Mouse (Mus musculus): ENCODE data around the gene Lgi4. TPM values are rescaled to one million over a fixed set of nuclear protein-coding genes. Genes with fewer than 3 reads are reported as not detected.

Gene Lgi4
- polyA plus RNA-seq, 1 experiment from 2014 or later = 0.20 TPM

GRCm38 (mm10) chr7:31082831-31083588 is 23.9 kb downstream of the Lgi4 start:
- peak; percentile 52 for ATAC-seq
- DNase-seq (ENCODE audit: low spot score) = peak; percentile 43

GRCm38 (mm10) chr7:31084140-31084539 is 25.0 kb downstream of the Lgi4 start:
- no peaks in the 10 kb centered on the region for H3K36me3 ChIP-seq (ENCODE audit: insufficient read depth, low read length)
- H3K9ac ChIP-seq (replicated peaks; ENCODE audit: low read depth) = no peak overlapping the region
- DNase-seq (ENCODE audit: low spot score) = peak; percentile 21
- H3K27me3 ChIP-seq (replicated peaks; ENCODE audit: insufficient read depth, low read length) = no peaks in the 10 kb centered on the region
- H3K9me3 ChIP-seq (ENCODE audit: low read length) = no peaks in the 10 kb centered on the region
- peaks cover 4% of the 10 kb centered on the region; the same call in 1 of the 2 replicates for H3K4me1 ChIP-seq (ENCODE audit: insufficient read depth, low read depth, low read length)
- ATAC-seq = no peak
- no peak overlapping the region for H3K27ac ChIP-seq (ENCODE audit: low read length)
- no peak overlapping the region for H3K4me2 ChIP-seq (replicated peaks; ENCODE audit: low read depth, low read length)
- 40% methylated on average over 9 of the region's 9 CpGs for WGBS
- no peak overlapping the region for H3K4me3 ChIP-seq (ENCODE audit: low read depth, low read length)
- no peak for TF ChIP-seq EP300 (IDR thresholded peaks at IDR 0.05)
- no peak for TF ChIP-seq CTCF (IDR thresholded peaks at IDR 0.05)

More at GRCm38 (mm10) chr7:31082831-31083588, 23.9 kb downstream of the Lgi4 start:
- Histone ChIP-seq H3K27me3 (replicated peaks; ENCODE audit: insufficient read depth, low read length) (no peaks in the 10 kb centered on the region), H3K4me2 (replicated peaks; ENCODE audit: low read depth, low read length) (no peak overlapping the region), H3K27ac (ENCODE audit: low read length) (no peak overlapping the region; the same call in 1 of the 2 replicates), H3K9ac (replicated peaks; ENCODE audit: low read depth) (no peak overlapping the region), H3K4me3 (ENCODE audit: low read depth, low read length) (no peak overlapping the region), H3K9me3 (ENCODE audit: low read length) (no peaks in the 10 kb centered on the region), H3K4me1 (ENCODE audit: insufficient read depth, low read depth, low read length) (peaks cover 4% of the 10 kb centered on the region; the same call in 1 of the 2 replicates), H3K36me3 (ENCODE audit: insufficient read depth, low read length) (no peaks in the 10 kb centered on the region)
- TF ChIP-seq CTCF (IDR thresholded peaks at IDR 0.05) = no peak
- TF ChIP-seq EP300 (IDR thresholded peaks at IDR 0.05) = no peak
- WGBS = 67% methylated on average over 13 of the region's 14 CpGs

DNA sequence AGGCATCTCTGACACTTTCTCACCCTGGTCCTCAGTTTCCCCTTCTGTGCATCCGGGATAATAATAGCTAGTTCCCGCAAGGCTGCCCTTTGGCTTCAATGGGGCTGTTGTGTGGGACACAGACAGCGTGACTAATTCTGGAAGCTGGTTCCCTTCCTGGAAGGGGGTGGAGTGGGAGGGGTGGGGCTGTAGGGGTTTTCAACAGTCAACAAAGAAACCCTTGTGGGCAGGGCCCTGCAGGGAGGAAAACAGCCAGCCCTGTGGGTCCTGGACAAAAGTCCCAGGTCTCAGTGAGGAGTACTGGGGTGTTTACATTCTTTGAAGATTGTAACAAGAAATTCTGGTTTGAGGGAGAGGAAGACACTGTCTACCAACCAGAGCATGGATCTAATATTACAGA is 26.0 kb downstream of the Lgi4 start:
- Histone ChIP-seq H3K9me3 (ENCODE audit: low read length) (no peaks in the 10 kb centered on the region), H3K4me3 (ENCODE audit: low read depth, low read length) (no peak overlapping the region), H3K27me3 (replicated peaks; ENCODE audit: insufficient read depth, low read length) (no peaks in the 10 kb centered on the region), H3K27ac (ENCODE audit: low read length) (peak overlapping the region; percentile 29; the same call in 1 of the 2 replicates), H3K36me3 (ENCODE audit: insufficient read depth, low read length) (no peaks in the 10 kb centered on the region), H3K9ac (replicated peaks; ENCODE audit: low read depth) (no peak overlapping the region), H3K4me1 (ENCODE audit: insufficient read depth, low read depth, low read length) (peaks cover 4% of the 10 kb centered on the region; the same call in 1 of the 2 replicates), H3K4me2 (replicated peaks; ENCODE audit: low read depth, low read length) (no peak overlapping the region)
- TF ChIP-seq EP300 (IDR thresholded peaks at IDR 0.05) (peak; percentile 27; the same call in 1 of the 2 replicates), CTCF (IDR thresholded peaks at IDR 0.05) (no peak)
- ATAC-seq (peak; percentile 71), DNase-seq (ENCODE audit: low spot score) (peak; percentile 53)
- WGBS = 22% methylated on average over 3 of the region's 3 CpGs

GRCm38 (mm10) chr7:31086175-31086755 is 27.1 kb downstream of the Lgi4 start:
- H3K27ac ChIP-seq (ENCODE audit: low read length) = no peak overlapping the region
- H3K36me3 ChIP-seq (ENCODE audit: insufficient read depth, low read length) = no peaks in the 10 kb centered on the region
- no peak overlapping the region for H3K4me2 ChIP-seq (replicated peaks; ENCODE audit: low read depth, low read length)
- ATAC-seq (no peak), DNase-seq (ENCODE audit: low spot score) (no peak)
- no peaks in the 10 kb centered on the region for H3K9me3 ChIP-seq (ENCODE audit: low read length)
- no peaks in the 10 kb centered on the region for H3K27me3 ChIP-seq (replicated peaks; ENCODE audit: insufficient read depth, low read length)
- H3K4me3 ChIP-seq (ENCODE audit: low read depth, low read length) = no peak overlapping the region
- no peak for TF ChIP-seq EP300 (IDR thresholded peaks at IDR 0.05)
- TF ChIP-seq CTCF (IDR thresholded peaks at IDR 0.05) = no peak
- 87% methylated on average over 9 of the region's 9 CpGs for WGBS
- H3K9ac ChIP-seq (replicated peaks; ENCODE audit: low read depth) = no peak overlapping the region
- peaks cover 4% of the 10 kb centered on the region; the same call in 1 of the 2 replicates for H3K4me1 ChIP-seq (ENCODE audit: insufficient read depth, low read depth, low read length)

DNA sequence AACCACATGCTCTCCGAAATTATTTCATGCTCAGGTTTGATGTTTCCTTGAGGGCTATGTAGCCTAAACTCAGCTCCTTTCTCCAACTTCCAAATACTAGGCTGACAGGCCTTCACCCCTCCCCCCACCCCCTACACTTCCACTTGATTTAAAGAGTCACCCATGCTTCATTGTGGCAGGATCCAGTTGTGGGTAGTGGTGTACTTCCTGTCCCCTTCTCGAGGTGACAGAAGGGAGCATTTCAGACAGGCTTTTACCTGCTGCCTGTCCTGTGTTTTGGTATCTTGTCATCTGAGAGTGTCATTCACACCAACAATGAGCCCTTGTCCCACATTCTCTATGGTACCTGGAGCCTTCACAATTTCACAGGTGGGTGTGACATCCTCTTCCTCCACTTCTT is 28.1 kb downstream of the Lgi4 start:
- DNase-seq (ENCODE audit: low spot score) (no peak), ATAC-seq (no peak)
- Histone ChIP-seq H3K9ac (replicated peaks; ENCODE audit: low read depth) (no peak overlapping the region), H3K4me3 (ENCODE audit: low read depth, low read length) (no peak overlapping the region), H3K4me1 (ENCODE audit: insufficient read depth, low read depth, low read length) (peaks cover 4% of the 10 kb centered on the region; the same call in 1 of the 2 replicates), H3K4me2 (replicated peaks; ENCODE audit: low read depth, low read length) (no peak overlapping the region), H3K27me3 (replicated peaks; ENCODE audit: insufficient read depth, low read length) (no peaks in the 10 kb centered on the region), H3K9me3 (ENCODE audit: low read length) (no peaks in the 10 kb centered on the region), H3K36me3 (ENCODE audit: insufficient read depth, low read length) (no peaks in the 10 kb centered on the region), H3K27ac (ENCODE audit: low read length) (no peak overlapping the region)
- 41% methylated on average over 2 of the region's 2 CpGs for WGBS
- TF ChIP-seq CTCF (IDR thresholded peaks at IDR 0.05) (no peak), EP300 (IDR thresholded peaks at IDR 0.05) (no peak)

GRCm38 (mm10) chr7:31088206-31088605 is 29.1 kb downstream of the Lgi4 start:
- H3K9ac ChIP-seq (replicated peaks; ENCODE audit: low read depth) = no peak overlapping the region
- no peak overlapping the region for H3K27ac ChIP-seq (ENCODE audit: low read length)
- H3K4me2 ChIP-seq (replicated peaks; ENCODE audit: low read depth, low read length) = no peak overlapping the region
- TF ChIP-seq EP300 (IDR thresholded peaks at IDR 0.05) = no peak
- no peak for TF ChIP-seq CTCF (IDR thresholded peaks at IDR 0.05)
- WGBS = 72% methylated on average over 3 of the region's 3 CpGs
- no peak for DNase-seq (ENCODE audit: low spot score)
- no peaks in the 10 kb centered on the region for H3K27me3 ChIP-seq (replicated peaks; ENCODE audit: insufficient read depth, low read length)
- peaks cover 4% of the 10 kb centered on the region; the same call in 1 of the 2 replicates for H3K4me1 ChIP-seq (ENCODE audit: insufficient read depth, low read depth, low read length)
- no peaks in the 10 kb centered on the region for H3K9me3 ChIP-seq (ENCODE audit: low read length)
- no peak overlapping the region for H3K4me3 ChIP-seq (ENCODE audit: low read depth, low read length)
- H3K36me3 ChIP-seq (ENCODE audit: insufficient read depth, low read length) = no peaks in the 10 kb centered on the region
- ATAC-seq = no peak
